Mouse (Mus musculus) kidney, adult 8-10 months (tissue): ENCODE results near the gene Tmprss12.
"Not testable (repeated sequence)": the region's sequence is repeated elsewhere in the genome, so short reads cannot be mapped to it uniquely, and the experiment has no call there.

Source experiments
- DNase-seq, 2 experiments: peaks; one replicate each; pipeline ENCODE4 v3.0.0; 2022

Tmprss12 gene

GRCm38 (mm10) chr15:100280626-100281025 lies at the start of gene Tmprss12:
Gene Tmprss12, plus strand, starts transcription at chr15:100280837.
- no peak for DNase-seq

GRCm38 (mm10) chr15:100231616-100232525 lies 48.8 kb upstream of the Tmprss12 start:
- DNase-seq = no peak

- DNase-seq = no peak
These were observed 45.2 kb upstream of the Tmprss12 start for GRCm38 (mm10) chr15:100235208-100235965.

GRCm38 (mm10) chr15:100236952-100237351 lies 43.7 kb upstream of the Tmprss12 start:
- no peak for DNase-seq

GRCm38 (mm10) chr15:100241780-100242179 lies 38.9 kb upstream of the Tmprss12 start:
- DNase-seq = no peak

GRCm38 (mm10) chr15:100245951-100246350 lies 34.7 kb upstream of the Tmprss12 start:
- DNase-seq = no peak

GRCm38 (mm10) chr15:100247296-100247695 lies 33.3 kb upstream of the Tmprss12 start:
- no peak for DNase-seq

- no peak for DNase-seq
These were observed 31.8 kb upstream of the Tmprss12 start for GRCm38 (mm10) chr15:100248665-100249433.

GRCm38 (mm10) chr15:100251153-100251780 lies 29.4 kb upstream of the Tmprss12 start:
- no peak for DNase-seq

- no peak for DNase-seq
These were observed 24.3 kb upstream of the Tmprss12 start for GRCm38 (mm10) chr15:100256386-100256785.

GRCm38 (mm10) chr15:100257305-100257704 lies 23.3 kb upstream of the Tmprss12 start:
- no peak for DNase-seq

- DNase-seq = no peak
These were observed 21.8 kb upstream of the Tmprss12 start for GRCm38 (mm10) chr15:100258646-100259425.

- not testable (repeated sequence) for DNase-seq
These were observed 20.3 kb upstream of the Tmprss12 start for GRCm38 (mm10) chr15:100260351-100260750.

- DNase-seq = no peak
These were observed 17.3 kb upstream of the Tmprss12 start for GRCm38 (mm10) chr15:100263246-100263905.

- no peak for DNase-seq
These were observed 14.9 kb upstream of the Tmprss12 start for GRCm38 (mm10) chr15:100265586-100266325.

- no peak for DNase-seq
These were observed 11.7 kb upstream of the Tmprss12 start for GRCm38 (mm10) chr15:100268916-100269315.

GRCm38 (mm10) chr15:100269776-100270175 lies 10.9 kb upstream of the Tmprss12 start:
- peak; percentile 21 to 24 for DNase-seq

- not testable (repeated sequence) for DNase-seq
These were observed 10.0 kb upstream of the Tmprss12 start for GRCm38 (mm10) chr15:100270609-100271008.

- no peak for DNase-seq
These were observed 9.2 kb upstream of the Tmprss12 start for GRCm38 (mm10) chr15:100271411-100271810.

GRCm38 (mm10) chr15:100273791-100274308 lies 6.8 kb upstream of the Tmprss12 start:
- peak; percentile 41 to 48 for DNase-seq
